Mouse (Mus musculus) hindbrain, postnatal 0 days (tissue): ENCODE data around the gene Sirt7. TPM values are rescaled to one million over a fixed set of nuclear protein-coding genes. Genes with fewer than 3 reads are reported as not detected.

ENCODE experiments used
- ATAC-seq: fragments of 200-750 bp; cut with Nextera tagmentation; 2 replicates; pipeline ENCODE4 v1.8.0; 2017; ENCODE audit warnings: mild to moderate bottlenecking, moderate TSS enrichment, moderate library complexity
- DNase-seq: peaks from one replicate; pipeline ENCODE4 v3.0.0-alpha.2; 2015; ENCODE audit warnings: low spot score
- H3K27ac ChIP-seq: fragments of 300-500 bp; sonication (generic); 2 replicates; pipeline ENCODE4 v1.5.1; 2014; ENCODE audit warnings: mild to moderate bottlenecking
- H3K27me3 ChIP-seq: fragments of 300-500 bp; sonication (generic); 2 replicates; pipeline ENCODE4 v1.6.1; 2014; ENCODE audit warnings: low read length, mixed read lengths; ENCODE audit not compliant: insufficient read depth
- H3K36me3 ChIP-seq: fragments of 300-500 bp; sonication (generic); 2 replicates; pipeline ENCODE4 v1.6.1; 2014; ENCODE audit warnings: low read length, mixed read lengths; ENCODE audit not compliant: insufficient read depth
- H3K4me1 ChIP-seq: fragments of 300-500 bp; sonication (generic); 2 replicates; pipeline ENCODE4 v1.6.1; 2014; ENCODE audit warnings: antibody characterized with exemption, low read length, mixed read lengths; ENCODE audit not compliant: insufficient read depth
- H3K4me2 ChIP-seq: fragments of 300-500 bp; sonication (generic); 2 replicates; pipeline ENCODE4 v1.6.1; 2014; ENCODE audit warnings: low read depth, mild to moderate bottlenecking, low read length, moderate library complexity, mixed read lengths
- H3K4me3 ChIP-seq: fragments of 300-500 bp; sonication (generic); 2 replicates; pipeline ENCODE4 v1.5.1; 2014; ENCODE audit warnings: low read length
- H3K9ac ChIP-seq: fragments of 300-500 bp; sonication (generic); replicated peaks from 2 replicates; pipeline ENCODE4 v1.6.1; 2014; ENCODE audit warnings: mild to moderate bottlenecking, low read length, moderate library complexity, mixed read lengths
- H3K9me3 ChIP-seq: fragments of 300-500 bp; sonication (generic); 2 replicates; pipeline ENCODE4 v1.6.1; 2016; ENCODE audit warnings: low read length, mixed read lengths
- CTCF ChIP-seq: IDR thresholded peaks from 2 replicates; pipeline ENCODE4 v1.5.1; 2016; ENCODE audit warnings: antibody characterized with exemption, control low read depth, low read depth
- WGBS: fragments of 180-500 bp; shearing (Covaris S2); extraction: QIAGEN DNeasy Blood & Tissue Kit; methylation state at CpG from one replicate; pipeline ENCODE4 v1.1.7; 2014; 5-methylcytosine and 5-hydroxymethylcytosine counted together
- polyA plus RNA-seq: library from polyadenylated mRNA; unstranded; fragments of >200 nt; fragmentation: Nextera tagmentation; extraction: Ambion mirVana; gene quantifications from 2 replicates; pipeline ENCODE4 v1.2.1, GENCODE M21; 2015
- total RNA-seq: library from RNA; depleted of rRNA; stranded (reverse); fragments of >200 nt; gene quantifications from 2 replicates; pipeline ENCODE4 v1.2.3, GENCODE M21; 2014

The Sirt7 gene
- total and polyA plus RNA-seq, 2 experiments from 2014 or later = 32.3 to 32.8 TPM

DNA sequence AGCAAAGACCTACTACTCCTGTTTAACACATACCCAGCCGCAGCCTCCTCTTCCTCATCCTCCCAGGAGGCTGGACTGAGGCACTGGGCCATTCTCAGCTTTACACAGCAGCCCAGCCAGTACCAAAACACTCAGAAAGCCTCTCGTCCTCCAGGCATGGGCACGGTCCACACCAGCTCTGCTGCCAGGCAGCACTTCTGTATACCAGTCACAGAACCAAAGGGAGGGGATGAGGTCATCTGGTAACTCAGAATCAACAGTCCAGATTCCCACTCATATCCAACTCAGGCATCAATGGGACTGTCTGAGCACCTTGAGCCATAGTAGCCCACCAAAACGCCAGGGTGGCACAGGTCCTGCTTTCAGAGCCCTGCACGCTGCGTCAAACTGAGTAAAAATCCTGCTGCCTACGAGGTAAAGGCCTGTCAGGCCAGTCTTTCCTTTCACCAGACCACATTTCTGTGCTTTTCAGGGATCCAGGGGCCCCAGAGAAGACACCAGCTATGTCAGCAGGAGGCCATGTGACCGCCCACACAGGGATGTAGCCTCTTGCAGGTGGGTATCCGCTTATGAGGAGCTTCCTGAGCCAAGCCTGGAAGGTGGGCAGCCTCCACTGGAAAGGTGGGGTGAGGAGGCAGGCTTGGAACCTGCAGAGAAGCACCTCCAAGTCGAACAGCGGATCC is 1.9 kb upstream of the Sirt7 start:
- TF ChIP-seq CTCF = no peak
- no peak overlapping the region for H3K9ac ChIP-seq
- no peak overlapping the region for H3K27ac ChIP-seq
- ATAC-seq (no peak), DNase-seq (no peak)
- peaks cover 20% of the 10 kb centered on the region for H3K4me1 ChIP-seq
- H3K4me2 ChIP-seq = no peak overlapping the region
- H3K4me3 ChIP-seq = no peak overlapping the region
- no peaks in the 10 kb centered on the region for H3K9me3 ChIP-seq
- peaks cover 16% of the 10 kb centered on the region; the same call in 1 of the 2 replicates for H3K36me3 ChIP-seq
- WGBS = 90% methylated on average over 11 of the region's 11 CpGs
- no peaks in the 10 kb centered on the region for H3K27me3 ChIP-seq

DNA sequence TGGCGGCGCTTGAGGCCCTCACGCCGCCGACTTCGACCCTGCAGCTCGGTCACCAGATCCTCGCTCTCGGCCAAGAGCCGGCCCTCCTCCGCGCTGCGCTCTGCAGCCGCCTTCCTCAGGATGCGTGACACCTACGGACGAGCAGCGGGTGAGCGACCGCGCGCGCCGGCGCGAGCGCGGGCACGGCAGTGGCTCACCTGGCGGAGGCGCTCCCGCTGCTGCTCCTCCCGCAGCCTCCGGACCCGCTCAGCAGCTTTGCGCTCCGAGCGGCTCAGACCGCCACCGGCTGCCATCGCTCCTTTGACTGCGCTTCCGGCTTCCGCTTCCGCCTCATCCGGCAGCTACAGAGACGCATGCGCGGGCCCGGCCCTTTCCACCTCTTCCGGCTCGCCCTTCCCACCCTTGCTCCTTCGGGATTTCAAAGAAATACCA is 344 bp downstream of the Sirt7 start:
- ATAC-seq (peak; percentile 79), DNase-seq (peak; percentile 93)
- no peaks in the 10 kb centered on the region for H3K27me3 ChIP-seq
- under 1% methylated on average over 52 of the region's 53 CpGs for WGBS
- peak overlapping the region; percentile 84 for H3K27ac ChIP-seq
- H3K9ac ChIP-seq = peak overlapping the region; percentile 78
- no peaks in the 10 kb centered on the region for H3K9me3 ChIP-seq
- H3K4me2 ChIP-seq = peak overlapping the region; percentile 91
- peaks cover 5% of the 10 kb centered on the region for H3K4me1 ChIP-seq
- no peak for TF ChIP-seq CTCF
- H3K4me3 ChIP-seq = peak overlapping the region; percentile 89
- peaks cover 38% of the 10 kb centered on the region; the same call in 1 of the 2 replicates for H3K36me3 ChIP-seq

DNA sequence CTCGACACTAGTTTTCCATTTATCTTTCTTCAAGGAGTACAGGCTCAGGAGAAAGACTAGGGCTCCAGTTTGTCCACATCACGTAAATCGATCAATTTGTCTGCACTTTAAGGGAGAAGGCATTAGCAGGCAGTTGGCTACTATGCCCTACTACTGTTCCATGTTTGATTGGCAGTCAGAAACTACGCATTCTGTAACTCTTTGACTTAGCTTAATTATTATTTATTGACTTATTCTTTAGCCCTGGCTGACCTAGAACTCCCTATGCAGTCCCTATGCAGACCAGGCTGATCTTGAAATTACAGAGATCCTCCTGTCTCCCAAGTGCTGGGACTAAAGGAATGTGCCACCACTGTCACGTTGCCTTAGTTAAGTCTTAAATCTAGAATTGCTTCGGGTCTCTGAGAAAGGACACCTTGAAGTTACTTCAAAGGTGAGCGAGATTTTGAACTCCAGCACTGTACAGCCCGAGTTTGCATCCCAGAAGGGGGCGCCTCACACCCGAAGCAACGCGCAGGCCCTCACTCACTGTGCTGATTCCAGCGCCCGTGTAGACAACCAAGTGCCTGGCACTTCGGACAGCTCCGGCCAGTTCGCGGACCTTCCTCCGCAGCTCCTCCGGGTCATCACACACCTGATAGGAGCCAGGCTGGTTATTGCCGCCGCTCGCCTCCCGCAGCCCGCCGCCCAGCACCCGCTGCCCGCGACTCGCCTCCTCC is 920 bp downstream of the Sirt7 start:
- Histone ChIP-seq H3K27me3 (no peaks in the 10 kb centered on the region), H3K36me3 (peaks cover 40% of the 10 kb centered on the region; the same call in 1 of the 2 replicates), H3K4me3 (peak overlapping the region; percentile 89), H3K9me3 (no peaks in the 10 kb centered on the region), H3K4me2 (peak overlapping the region; percentile 91), H3K9ac (peak overlapping the region; percentile 78), H3K4me1 (peaks cover 5% of the 10 kb centered on the region), H3K27ac (peak overlapping the region; percentile 84)
- DNase-seq (peak; percentile 70), ATAC-seq (peak; percentile 71)
- 14% methylated on average over 27 of the region's 30 CpGs for WGBS
- peak; percentile 70 for TF ChIP-seq CTCF

DNA sequence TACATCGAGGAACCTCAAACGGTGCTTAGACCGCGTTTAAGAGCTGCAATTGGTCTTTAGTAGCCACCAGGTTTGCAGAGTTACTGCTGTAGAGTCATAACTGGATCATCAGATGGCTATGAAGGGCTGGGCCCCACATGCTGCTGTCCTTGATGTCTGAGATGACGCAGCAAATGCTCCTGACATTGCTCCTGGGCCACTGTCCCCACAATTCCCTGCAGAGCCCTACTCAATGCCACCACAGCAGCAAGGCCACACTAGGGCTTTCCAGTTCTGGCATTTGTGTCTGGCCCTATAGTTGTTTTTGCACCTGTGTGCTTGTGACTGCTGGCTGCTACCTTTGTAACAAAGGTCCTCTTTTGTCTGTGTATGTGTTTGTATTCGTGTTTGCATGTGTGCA is 2.2 kb downstream of the Sirt7 start:
- no peak for TF ChIP-seq CTCF
- H3K36me3 ChIP-seq = peaks cover 48% of the 10 kb centered on the region; the same call in 1 of the 2 replicates
- H3K9ac ChIP-seq = no peak overlapping the region
- H3K4me2 ChIP-seq = no peak overlapping the region
- H3K4me3 ChIP-seq = no peak overlapping the region
- peaks cover 5% of the 10 kb centered on the region for H3K4me1 ChIP-seq
- H3K9me3 ChIP-seq = no peaks in the 10 kb centered on the region
- DNase-seq (no peak), ATAC-seq (no peak)
- WGBS = 94% methylated on average over 6 of the region's 6 CpGs
- H3K27me3 ChIP-seq = no peaks in the 10 kb centered on the region
- H3K27ac ChIP-seq = no peak overlapping the region

DNA sequence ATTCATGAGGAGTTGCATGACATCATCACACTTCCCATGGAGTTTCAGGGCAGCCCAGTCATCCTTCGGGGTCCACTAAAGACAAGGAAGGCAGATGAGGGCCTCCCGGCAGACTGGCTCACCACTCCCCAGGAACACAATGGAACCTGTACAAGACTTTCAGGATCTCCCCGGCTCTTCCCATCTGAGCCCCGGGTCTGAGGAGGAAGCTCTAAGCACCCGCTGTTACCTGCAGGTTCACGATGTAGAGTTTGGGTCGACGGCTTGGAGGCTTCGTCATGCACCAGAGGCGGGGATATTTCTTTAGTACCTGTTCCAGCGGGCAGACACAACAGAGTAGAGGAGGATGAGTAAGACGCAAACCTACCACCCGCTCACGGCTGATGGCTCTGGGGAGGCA is 4.8 kb downstream of the Sirt7 start:
- no peak overlapping the region for H3K9ac ChIP-seq
- H3K27me3 ChIP-seq = no peaks in the 10 kb centered on the region
- 92% methylated on average over 14 of the region's 14 CpGs for WGBS
- DNase-seq = no peak
- peaks cover 10% of the 10 kb centered on the region for H3K4me1 ChIP-seq
- ATAC-seq = no peak
- H3K9me3 ChIP-seq = no peaks in the 10 kb centered on the region
- H3K4me3 ChIP-seq = no peak overlapping the region
- peaks cover 43% of the 10 kb centered on the region; the same call in 1 of the 2 replicates for H3K36me3 ChIP-seq
- H3K27ac ChIP-seq = no peak overlapping the region
- TF ChIP-seq CTCF = no peak
- no peak overlapping the region for H3K4me2 ChIP-seq

DNA sequence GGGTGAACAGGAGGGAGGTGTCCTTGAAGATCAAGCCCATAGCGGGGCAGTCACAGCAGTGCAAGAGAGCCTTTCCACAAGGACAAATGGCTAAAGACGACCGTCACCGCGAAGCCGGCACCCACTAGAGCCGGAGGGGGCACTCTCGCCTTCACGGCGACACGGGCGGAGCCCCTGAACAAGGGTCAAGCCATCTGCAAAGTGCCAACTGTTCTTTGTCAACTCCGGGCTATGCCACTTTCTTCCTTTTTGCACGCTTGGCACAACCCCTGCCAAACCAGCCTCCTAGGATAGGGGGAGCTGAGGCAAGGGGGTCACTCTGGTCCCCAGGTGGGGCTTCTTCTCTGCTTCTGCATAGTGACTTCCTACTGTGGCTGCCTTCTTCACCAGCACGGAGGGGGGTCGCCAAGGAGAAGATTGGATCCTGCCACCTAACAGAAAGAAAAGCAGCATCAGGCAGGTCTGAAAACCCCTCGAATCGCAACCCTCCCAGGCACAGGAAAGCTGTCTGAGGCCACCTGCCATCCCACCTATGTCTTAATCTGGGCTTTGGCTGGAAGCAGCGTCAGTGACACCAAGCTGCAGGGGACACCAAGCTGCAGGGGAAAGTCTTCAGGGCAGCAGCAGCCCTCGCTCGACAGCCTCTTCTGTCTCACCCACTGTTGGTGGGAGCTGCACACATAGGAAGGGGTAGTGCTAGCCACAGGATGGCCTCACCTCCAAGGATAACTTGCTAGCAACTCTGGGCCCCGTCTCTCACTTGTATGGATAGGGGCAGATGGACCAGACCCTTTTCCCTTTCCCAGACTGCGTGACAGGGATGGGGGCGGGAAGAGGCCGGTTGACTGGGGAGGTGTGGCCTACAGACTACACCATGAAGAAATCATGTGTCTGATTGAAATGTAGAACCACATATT is 6.2 kb downstream of the Sirt7 start:
- ATAC-seq (no peak), DNase-seq (no peak)
- Histone ChIP-seq H3K36me3 (peaks cover 43% of the 10 kb centered on the region; the same call in 1 of the 2 replicates), H3K27ac (peak overlapping the region; percentile 91; the same call in 1 of the 2 replicates), H3K9me3 (no peaks in the 10 kb centered on the region), H3K9ac (no peak overlapping the region), H3K4me1 (peaks cover 8% of the 10 kb centered on the region; the same call in 1 of the 2 replicates), H3K4me3 (no peak overlapping the region), H3K4me2 (no peak overlapping the region), H3K27me3 (no peaks in the 10 kb centered on the region)
- TF ChIP-seq CTCF = no peak
- WGBS = 88% methylated on average over 25 of the region's 25 CpGs
